Mouse (Mus musculus) E14TG2a.4 (cell line): ENCODE results near the gene Cenpl.
A peak's percentile ranks its signal among the peaks of the same experiment; 100 is the strongest.

Experiments used
- H3K27me3 ChIP-seq: 2 replicates; pipeline ENCODE4 v1.6.1; 2014; ENCODE audit warnings: low read length, control low read depth; ENCODE audit not compliant: insufficient read depth
- H3K36me3 ChIP-seq: 2 replicates; pipeline ENCODE4 v1.6.1; 2014; ENCODE audit warnings: low read length, control low read depth; ENCODE audit not compliant: insufficient read depth
- H3K4me1 ChIP-seq: replicated peaks from 2 replicates; pipeline ENCODE4 v1.6.1; 2014; ENCODE audit warnings: low read depth, low read length, control low read depth
- H3K4me3 ChIP-seq: replicated peaks from 2 replicates; pipeline ENCODE4 v1.5.1; 2014; ENCODE audit warnings: mild to moderate bottlenecking, low read length
- H3K9me3 ChIP-seq: 2 replicates; pipeline ENCODE4 v1.6.1; 2014; ENCODE audit warnings: low read length, control low read depth
- CTCF ChIP-seq: conservative IDR thresholded peaks from 2 replicates; pipeline ENCODE4 v1.5.1; 2014; ENCODE audit warnings: low read length
- NANOG ChIP-seq: IDR thresholded peaks from 2 replicates; pipeline ENCODE4 v1.6.1; 2014; ENCODE audit warnings: borderline replicate concordance, low read length, mixed read lengths
- POU5F1 ChIP-seq: IDR thresholded peaks from 2 replicates; pipeline ENCODE4 v1.6.1; 2014; ENCODE audit warnings: low read length, borderline replicate concordance

The Cenpl gene

GRCm38 (mm10) chr1:161034435-161035280, 35.9 kb upstream of the Cenpl start, which contains the start of gene Zbtb37:
Gene Zbtb37 (minus strand): TSS chr1:161034849.
- peak within 1 kb of the TSS; percentile 86 for H3K4me3 ChIP-seq
- no peaks in the 10 kb centered on the region for H3K27me3 ChIP-seq
- TF ChIP-seq POU5F1 (no peak), NANOG (no peak), CTCF (no peak)
- peaks cover 23% of the 10 kb centered on the region for H3K4me1 ChIP-seq
- H3K9me3 ChIP-seq = no peaks in the 10 kb centered on the region
- peaks cover 63% of the 10 kb centered on the region for H3K36me3 ChIP-seq

- peaks cover 56% of the 10 kb centered on the region for H3K36me3 ChIP-seq
- H3K27me3 ChIP-seq = no peaks in the 10 kb centered on the region
- H3K4me1 ChIP-seq = peaks cover 23% of the 10 kb centered on the region
- TF ChIP-seq CTCF (no peak), POU5F1 (no peak), NANOG (no peak)
- peak overlapping the region; percentile 86 for H3K4me3 ChIP-seq
- H3K9me3 ChIP-seq = no peaks in the 10 kb centered on the region
These were observed 35.2 kb upstream of the Cenpl start for GRCm38 (mm10) chr1:161035281-161035785.

GRCm38 (mm10) chr1:161035786-161036404, 34.6 kb upstream of the Cenpl start:
- H3K36me3 ChIP-seq = peaks cover 56% of the 10 kb centered on the region
- H3K4me3 ChIP-seq = peak overlapping the region; percentile 86
- H3K9me3 ChIP-seq = no peaks in the 10 kb centered on the region
- TF ChIP-seq CTCF (no peak), NANOG (no peak), POU5F1 (no peak)
- no peaks in the 10 kb centered on the region for H3K27me3 ChIP-seq
- H3K4me1 ChIP-seq = peaks cover 20% of the 10 kb centered on the region

- Histone ChIP-seq H3K4me3 (peak overlapping the region; percentile 86), H3K36me3 (peaks cover 56% of the 10 kb centered on the region), H3K4me1 (peaks cover 20% of the 10 kb centered on the region), H3K9me3 (no peaks in the 10 kb centered on the region), H3K27me3 (no peaks in the 10 kb centered on the region)
- TF ChIP-seq NANOG = no peak
- TF ChIP-seq CTCF = no peak
- TF ChIP-seq POU5F1 = no peak
These were observed 34.1 kb upstream of the Cenpl start for GRCm38 (mm10) chr1:161036411-161036841.

GRCm38 (mm10) chr1:161037026-161037425, 33.5 kb upstream of the Cenpl start:
- TF ChIP-seq CTCF (no peak), NANOG (no peak), POU5F1 (no peak)
- Histone ChIP-seq H3K4me1 (peaks cover 18% of the 10 kb centered on the region), H3K36me3 (peaks cover 56% of the 10 kb centered on the region), H3K27me3 (no peaks in the 10 kb centered on the region), H3K4me3 (peak overlapping the region; percentile 86), H3K9me3 (no peaks in the 10 kb centered on the region)

GRCm38 (mm10) chr1:161037599-161037998, 32.9 kb upstream of the Cenpl start:
- Histone ChIP-seq H3K4me3 (peak overlapping the region; percentile 86), H3K27me3 (no peaks in the 10 kb centered on the region), H3K9me3 (no peaks in the 10 kb centered on the region), H3K36me3 (peaks cover 56% of the 10 kb centered on the region), H3K4me1 (peaks cover 13% of the 10 kb centered on the region)
- TF ChIP-seq CTCF (no peak), NANOG (no peak), POU5F1 (no peak)

GRCm38 (mm10) chr1:161038004-161038403, 32.5 kb upstream of the Cenpl start:
- H3K9me3 ChIP-seq = no peaks in the 10 kb centered on the region

GRCm38 (mm10) chr1:161038968-161039721, 31.4 kb upstream of the Cenpl start:
- Histone ChIP-seq H3K9me3 (no peaks in the 10 kb centered on the region), H3K36me3 (peaks cover 70% of the 10 kb centered on the region), H3K4me1 (0 out of 2 replicates have a peak, but pooled peaks cover 5% of the 10 kb centered on the region), H3K27me3 (no peaks in the 10 kb centered on the region), H3K4me3 (no peak overlapping the region)
- no peak for TF ChIP-seq NANOG
- TF ChIP-seq CTCF = no peak
- TF ChIP-seq POU5F1 = no peak

More at GRCm38 (mm10) chr1:161038004-161038403, 32.5 kb upstream of the Cenpl start:
- Histone ChIP-seq H3K27me3 (no peaks in the 10 kb centered on the region), H3K4me3 (peak overlapping the region; percentile 86), H3K36me3 (peaks cover 59% of the 10 kb centered on the region), H3K4me1 (peaks cover 9% of the 10 kb centered on the region)
- TF ChIP-seq POU5F1 (no peak), CTCF (no peak), NANOG (no peak)
